Mouse (Mus musculus) embryonic facial prominence, embryonic 12.5 days (tissue): ENCODE results near the gene Aqp3. TPM values are rescaled to one million over a fixed set of nuclear protein-coding genes. Genes with fewer than 3 reads are reported as not detected.
A peak's percentile ranks its signal among the peaks of the same experiment; 100 is the strongest.

ENCODE experiments used
- ATAC-seq: fragments of 200-750 bp; cut with Nextera tagmentation; 2 replicates; pipeline ENCODE4 v1.8.0; 2017; ENCODE audit not compliant: insufficient number of reproducible peaks, insufficient read depth, low FRiP score, low TSS enrichment
- H3K27ac ChIP-seq: fragments of 300-500 bp; sonication (generic); 2 replicates; pipeline ENCODE4 v1.5.1; 2016; ENCODE audit warnings: mild to moderate bottlenecking
- H3K27me3 ChIP-seq: fragments of 300-500 bp; sonication (generic); 2 replicates; pipeline ENCODE4 v1.6.1; 2016; ENCODE audit warnings: mild to moderate bottlenecking, moderate library complexity
- H3K36me3 ChIP-seq: fragments of 300-500 bp; sonication (generic); 2 replicates; pipeline ENCODE4 v1.6.1; 2016; ENCODE audit warnings: mild to moderate bottlenecking
- H3K4me1 ChIP-seq: fragments of 300-500 bp; sonication (generic); 2 replicates; pipeline ENCODE4 v1.6.1; 2016
- H3K4me2 ChIP-seq: fragments of 300-500 bp; sonication (generic); replicated peaks from 2 replicates; pipeline ENCODE4 v1.6.1; 2016; ENCODE audit warnings: mild to moderate bottlenecking, moderate library complexity
- H3K4me3 ChIP-seq: fragments of 300-500 bp; sonication (generic); 2 replicates; pipeline ENCODE4 v1.5.1; 2016; ENCODE audit warnings: mild to moderate bottlenecking
- H3K9ac ChIP-seq: fragments of 300-500 bp; sonication (generic); 2 replicates; pipeline ENCODE4 v1.6.1; 2016; ENCODE audit warnings: mild to moderate bottlenecking, moderate library complexity
- H3K9me3 ChIP-seq: fragments of 300-500 bp; sonication (generic); 2 replicates; pipeline ENCODE4 v1.6.1; 2016; ENCODE audit warnings: mild to moderate bottlenecking, moderate library complexity
- WGBS: fragments of 180-500 bp; shearing (Covaris S2); methylation state at CpG from one replicate; pipeline ENCODE4 v1.1.7; 2016; 5-methylcytosine and 5-hydroxymethylcytosine counted together
- polyA plus RNA-seq: library from polyadenylated mRNA; unstranded; fragments of >200 nt; fragmentation: Nextera tagmentation; extraction: Ambion mirVana; gene quantifications from 2 replicates; pipeline ENCODE4 v1.2.1, GENCODE M21; 2016

Aqp3 gene
- polyA plus RNA-seq, 1 experiment from 2014 or later, result 2.1 TPM

DNA sequence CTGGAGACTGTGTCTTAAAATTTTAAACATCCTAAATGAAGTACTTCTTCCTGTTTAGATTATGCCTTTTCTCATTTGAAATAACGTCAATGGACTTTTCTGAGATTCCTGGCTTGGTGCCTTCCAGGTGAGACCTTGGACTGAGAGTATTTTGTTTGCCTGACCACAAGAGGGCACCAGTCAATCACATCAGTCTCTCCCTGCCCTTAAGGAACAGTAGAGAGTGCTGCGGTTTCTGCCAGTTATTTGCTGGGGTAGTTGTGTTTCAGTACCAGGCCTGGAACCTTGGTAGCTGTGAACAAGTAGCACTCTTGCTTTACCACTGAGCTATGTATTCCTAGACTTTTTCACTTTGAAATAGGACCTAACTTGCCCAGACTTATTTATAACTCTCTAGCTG, 31.4 kb upstream of the Aqp3 start:
- H3K9me3 ChIP-seq, result no peaks in the 10 kb centered on the region
- no peak overlapping the region for H3K4me2 ChIP-seq
- H3K4me3 ChIP-seq, result no peak overlapping the region
- 7% methylated on average over 2 of the region's 2 CpGs for WGBS
- H3K36me3 ChIP-seq, result no peaks in the 10 kb centered on the region
- 0 out of 2 replicates have a peak, but pooled peaks cover 1% of the 10 kb centered on the region for H3K4me1 ChIP-seq
- peak; percentile 53; the same call in 1 of the 2 replicates for ATAC-seq
- no peak overlapping the region for H3K9ac ChIP-seq
- H3K27me3 ChIP-seq, result no peaks in the 10 kb centered on the region
- H3K27ac ChIP-seq, result no peak overlapping the region

DNA sequence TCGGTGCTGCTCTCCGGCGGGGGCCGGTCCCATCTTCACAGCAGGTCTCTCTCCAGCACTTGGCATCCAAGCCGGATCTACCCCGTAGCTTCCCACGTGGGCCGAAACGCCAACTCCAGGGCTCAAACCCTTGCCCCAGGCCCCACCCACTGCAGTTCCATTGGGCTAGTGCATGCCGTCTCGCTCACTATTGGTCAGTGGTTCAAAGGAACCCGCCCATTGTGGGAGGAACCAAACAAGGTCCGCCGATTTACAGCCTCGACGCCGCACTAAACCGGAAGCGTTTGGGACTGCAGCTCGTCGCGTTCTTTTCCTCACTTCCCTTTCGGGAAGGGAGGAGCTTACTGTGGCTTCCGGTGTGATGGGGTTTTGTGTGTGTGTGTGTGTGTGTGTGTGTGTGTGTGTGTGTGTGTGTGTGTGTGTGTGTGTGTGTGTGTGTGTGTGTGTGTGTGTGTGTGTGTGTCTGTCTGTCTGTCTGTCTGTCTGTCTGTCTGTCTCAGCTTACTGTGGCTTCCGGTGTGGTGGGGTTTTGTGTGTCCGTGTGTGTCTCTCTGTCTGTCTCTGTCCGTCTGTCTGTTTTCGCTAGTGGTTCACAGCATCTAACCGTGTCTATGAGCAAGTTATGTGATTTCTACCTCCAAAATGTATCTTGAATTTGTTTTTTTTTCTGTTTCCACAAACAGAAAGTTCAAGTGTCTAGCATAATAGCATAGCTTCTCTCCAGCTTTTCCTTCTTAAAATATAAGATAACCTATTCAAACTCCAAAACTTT, 26.4 kb upstream of the Aqp3 start, which contains the start of gene Nol6:
Gene Nol6, minus strand, starts transcription at position 276 of the 772 bp plus-strand sequence.
- peak within 1 kb of the TSS; percentile 87 for H3K4me2 ChIP-seq
- 4% methylated on average over 28 of the region's 29 CpGs for WGBS
- peak within 1 kb of the TSS; percentile 70 for H3K4me3 ChIP-seq
- H3K9me3 ChIP-seq, result no peaks in the 10 kb centered on the region
- H3K27me3 ChIP-seq, result no peaks in the 10 kb centered on the region
- H3K4me1 ChIP-seq, result peaks cover 8% of the 10 kb centered on the region
- peak within 1 kb of the TSS; percentile 51 for H3K9ac ChIP-seq
- no peak within 1 kb of the TSS for H3K27ac ChIP-seq
- peak; percentile 99 for ATAC-seq
- H3K36me3 ChIP-seq, result peaks cover 35% of the 10 kb centered on the region

- ATAC-seq, result 0 out of 2 replicates have a peak, but pooled peaks have one; percentile 2
- no peaks in the 10 kb centered on the region for H3K9me3 ChIP-seq
- H3K27ac ChIP-seq, result no peak overlapping the region
- H3K9ac ChIP-seq, result no peak overlapping the region
- H3K4me1 ChIP-seq, result peaks cover 8% of the 10 kb centered on the region
- 71% methylated on average over 11 of the region's 11 CpGs for WGBS
- H3K36me3 ChIP-seq, result peaks cover 82% of the 10 kb centered on the region
- no peaks in the 10 kb centered on the region for H3K27me3 ChIP-seq
- no peak overlapping the region for H3K4me3 ChIP-seq
- no peak overlapping the region for H3K4me2 ChIP-seq
Observed at GRCm38 (mm10) chr4:41118706-41119292, 20.8 kb upstream of the Aqp3 start.

DNA sequence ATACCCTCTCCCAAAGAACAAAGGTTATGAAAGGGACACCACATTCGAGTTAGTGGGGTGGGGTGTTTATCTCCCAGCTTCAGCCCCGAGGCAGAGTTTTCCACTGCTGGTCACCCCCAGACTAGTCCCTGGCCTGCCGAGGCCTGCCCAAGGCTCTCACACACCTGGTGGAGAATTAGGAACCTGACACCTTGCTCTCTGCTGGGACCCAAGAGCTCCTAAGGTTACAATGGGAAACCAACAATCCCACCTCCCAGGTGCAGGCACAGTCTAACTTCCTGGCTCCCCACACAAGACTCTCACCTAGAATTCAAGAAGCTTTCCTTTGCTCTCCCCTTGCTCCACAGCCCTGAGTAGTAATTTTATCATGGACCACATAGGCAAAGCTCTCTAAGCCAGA, 18.8 kb upstream of the Aqp3 start:
- no peaks in the 10 kb centered on the region for H3K4me1 ChIP-seq
- no peak overlapping the region for H3K27ac ChIP-seq
- no peak overlapping the region for H3K4me3 ChIP-seq
- WGBS, result 68% methylated on average over 3 of the region's 3 CpGs
- H3K36me3 ChIP-seq, result peaks cover 72% of the 10 kb centered on the region
- no peak overlapping the region for H3K9ac ChIP-seq
- ATAC-seq, result peak; percentile 24; the same call in 1 of the 2 replicates
- no peaks in the 10 kb centered on the region for H3K9me3 ChIP-seq
- H3K4me2 ChIP-seq, result no peak overlapping the region
- no peaks in the 10 kb centered on the region for H3K27me3 ChIP-seq

- H3K27ac ChIP-seq, result no peak overlapping the region
- no peak for ATAC-seq
- H3K9ac ChIP-seq, result no peak overlapping the region
- peaks cover 62% of the 10 kb centered on the region for H3K36me3 ChIP-seq
- no peak overlapping the region for H3K4me2 ChIP-seq
- no peaks in the 10 kb centered on the region for H3K9me3 ChIP-seq
- WGBS, result 93% methylated on average over 15 of the region's 15 CpGs
- H3K27me3 ChIP-seq, result no peaks in the 10 kb centered on the region
- no peak overlapping the region for H3K4me3 ChIP-seq
- H3K4me1 ChIP-seq, result no peaks in the 10 kb centered on the region
Observed at GRCm38 (mm10) chr4:41115793-41116192, 17.8 kb upstream of the Aqp3 start.

DNA sequence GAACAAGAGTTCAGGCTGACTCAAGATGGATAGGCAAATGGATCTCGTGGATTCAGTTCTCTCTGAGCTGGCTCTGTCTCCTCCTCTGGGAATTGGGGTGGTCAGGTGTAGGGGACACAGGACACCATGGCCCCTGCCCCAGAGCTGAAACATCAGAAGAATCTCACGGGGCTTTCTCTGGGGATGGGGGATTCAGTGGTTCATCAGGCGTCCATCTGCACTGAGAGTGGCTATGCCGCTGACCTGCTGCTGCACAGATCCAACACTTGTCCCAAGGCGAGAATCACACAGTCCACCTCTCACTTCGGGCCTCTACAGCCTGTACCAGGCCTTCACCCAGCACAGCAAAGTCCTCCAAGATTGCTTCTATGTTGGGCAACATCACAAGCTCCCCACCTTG, 17.1 kb upstream of the Aqp3 start:
- Histone ChIP-seq H3K27me3 (no peaks in the 10 kb centered on the region), H3K36me3 (peaks cover 54% of the 10 kb centered on the region), H3K4me2 (no peak overlapping the region), H3K4me3 (no peak overlapping the region), H3K27ac (no peak overlapping the region), H3K9me3 (no peaks in the 10 kb centered on the region), H3K9ac (no peak overlapping the region), H3K4me1 (no peaks in the 10 kb centered on the region)
- 51% methylated on average over 6 of the region's 6 CpGs for WGBS
- ATAC-seq, result no peak

DNA sequence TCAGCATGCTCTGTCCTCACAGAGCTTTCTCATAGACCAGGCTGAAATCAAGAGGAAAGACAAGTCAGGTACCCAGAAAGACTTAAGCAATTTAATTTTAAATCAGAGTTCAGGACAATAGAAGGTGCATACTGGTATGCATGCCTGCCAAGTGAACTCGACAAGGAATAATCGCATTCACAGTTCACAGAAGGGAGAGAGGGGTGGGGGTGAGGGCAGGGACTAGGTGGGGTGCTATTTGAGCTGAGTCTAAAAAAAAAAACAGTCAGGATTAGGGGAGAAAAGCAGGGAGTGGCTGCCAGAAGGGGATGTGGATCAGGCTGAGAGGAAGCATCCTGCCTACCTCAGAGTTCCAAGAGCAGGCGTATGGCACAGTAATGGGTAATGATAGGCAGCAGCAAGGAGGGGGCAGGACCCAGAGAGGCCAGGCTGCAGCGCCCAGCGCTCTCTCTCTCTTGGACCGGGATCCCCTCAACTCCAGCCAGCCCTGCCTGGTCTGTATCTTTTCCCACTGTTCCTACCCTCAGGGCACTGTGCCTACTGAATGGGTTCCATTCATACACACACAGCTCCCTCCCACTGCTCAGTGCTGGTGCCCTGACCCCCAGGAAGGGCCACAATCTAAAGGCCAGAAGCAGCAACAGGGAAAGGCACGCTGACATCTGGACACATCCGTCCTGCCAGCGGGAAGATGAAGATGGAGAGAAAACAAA, 16.5 kb upstream of the Aqp3 start:
- H3K9ac ChIP-seq, result no peak overlapping the region
- H3K4me1 ChIP-seq, result no peaks in the 10 kb centered on the region
- H3K4me3 ChIP-seq, result no peak overlapping the region
- no peak overlapping the region for H3K27ac ChIP-seq
- H3K27me3 ChIP-seq, result no peaks in the 10 kb centered on the region
- no peak for ATAC-seq
- H3K36me3 ChIP-seq, result peaks cover 49% of the 10 kb centered on the region
- no peak overlapping the region for H3K4me2 ChIP-seq
- no peaks in the 10 kb centered on the region for H3K9me3 ChIP-seq
- WGBS, result 42% methylated on average over 9 of the region's 9 CpGs

DNA sequence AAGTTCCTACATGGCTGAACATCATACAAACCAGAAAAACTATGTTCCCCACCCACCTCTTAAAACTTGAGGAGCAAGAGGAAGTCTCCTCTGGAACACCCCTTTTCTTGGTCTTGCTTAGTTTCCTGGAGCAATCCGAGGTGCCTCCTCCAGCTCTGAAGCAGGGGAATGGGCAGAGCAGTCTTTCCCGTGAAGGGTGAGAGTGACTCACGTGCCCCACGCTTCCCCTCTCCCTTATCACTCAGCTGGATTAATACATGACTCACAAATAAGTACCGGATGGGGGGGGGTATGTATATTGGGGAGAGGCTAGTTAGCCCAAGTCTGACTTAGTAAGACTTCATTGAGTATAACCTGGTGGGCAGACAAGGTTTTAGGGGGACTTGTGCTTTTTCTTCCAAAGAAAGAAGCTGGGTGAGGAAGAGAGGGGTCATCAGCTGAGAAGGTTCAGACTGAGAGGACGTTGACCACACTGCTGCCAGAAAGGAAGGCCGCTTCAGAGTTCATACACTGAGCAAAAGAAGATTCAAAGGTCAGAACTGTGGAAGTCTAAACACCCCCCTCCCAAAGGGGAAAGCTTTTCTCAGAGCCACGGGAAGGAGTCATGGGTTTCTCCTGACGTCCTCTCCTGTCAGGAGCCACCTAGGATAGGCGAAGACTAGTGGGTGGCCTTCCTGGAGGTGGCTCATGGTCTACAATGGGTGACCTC, 10.9 kb upstream of the Aqp3 start:
- H3K9ac ChIP-seq, result no peak overlapping the region
- H3K4me3 ChIP-seq, result no peak overlapping the region
- H3K4me2 ChIP-seq, result no peak overlapping the region
- no peaks in the 10 kb centered on the region for H3K27me3 ChIP-seq
- WGBS, result 82% methylated on average over 10 of the region's 10 CpGs
- H3K4me1 ChIP-seq, result no peaks in the 10 kb centered on the region
- ATAC-seq, result no peak
- no peaks in the 10 kb centered on the region for H3K36me3 ChIP-seq
- no peak overlapping the region for H3K27ac ChIP-seq
- no peaks in the 10 kb centered on the region for H3K9me3 ChIP-seq

DNA sequence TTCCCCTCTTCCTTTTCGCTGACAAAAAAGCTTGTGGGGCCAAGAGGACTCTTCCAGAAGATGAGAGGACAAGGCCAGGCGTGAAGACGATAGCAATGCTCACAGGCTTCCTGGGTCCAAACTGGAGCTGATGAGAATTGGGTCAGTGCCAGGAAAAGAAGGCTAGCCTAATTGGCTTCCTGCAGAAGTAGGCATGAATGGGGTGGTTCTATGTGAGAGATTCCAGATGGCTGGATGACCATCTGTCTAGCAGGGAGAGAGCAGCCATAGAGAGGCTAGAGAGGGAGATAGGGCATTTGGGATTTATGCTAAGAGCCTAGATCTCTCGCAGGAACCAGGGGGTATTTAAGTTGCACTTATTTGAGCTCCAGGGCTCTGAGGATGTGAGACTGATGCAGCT, 9.5 kb upstream of the Aqp3 start:
- Histone ChIP-seq H3K9me3 (no peaks in the 10 kb centered on the region), H3K9ac (no peak overlapping the region), H3K27ac (no peak overlapping the region), H3K4me1 (no peaks in the 10 kb centered on the region), H3K4me2 (no peak overlapping the region), H3K4me3 (no peak overlapping the region), H3K36me3 (no peaks in the 10 kb centered on the region), H3K27me3 (no peaks in the 10 kb centered on the region)
- no peak for ATAC-seq
- WGBS, result 72% methylated on average over 4 of the region's 4 CpGs

DNA sequence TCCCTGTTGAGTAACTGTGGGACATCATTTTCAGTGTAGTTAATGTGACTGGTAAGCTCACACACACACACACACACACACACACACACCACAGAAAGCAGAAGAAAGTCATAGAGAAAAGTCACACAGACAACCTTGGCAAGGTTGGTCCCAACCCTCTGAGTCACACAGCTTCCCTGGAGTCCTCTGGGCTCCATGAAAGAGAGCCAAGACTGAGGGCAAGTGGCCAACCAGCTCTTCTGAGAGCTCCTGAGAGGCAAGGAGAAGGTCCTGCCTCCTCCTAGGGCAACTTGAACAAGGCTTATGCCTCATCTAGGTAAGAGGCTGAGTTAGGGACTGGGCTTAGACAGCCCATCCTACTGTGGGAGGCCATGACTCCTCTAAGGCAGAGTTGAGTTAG, 4.9 kb upstream of the Aqp3 start:
- Histone ChIP-seq H3K9me3 (no peaks in the 10 kb centered on the region), H3K27ac (no peak overlapping the region), H3K4me3 (no peak overlapping the region), H3K9ac (no peak overlapping the region), H3K4me1 (peaks cover 8% of the 10 kb centered on the region; the same call in 1 of the 2 replicates), H3K36me3 (no peaks in the 10 kb centered on the region), H3K4me2 (no peak overlapping the region), H3K27me3 (peaks cover 12% of the 10 kb centered on the region)
- no peak for ATAC-seq

DNA sequence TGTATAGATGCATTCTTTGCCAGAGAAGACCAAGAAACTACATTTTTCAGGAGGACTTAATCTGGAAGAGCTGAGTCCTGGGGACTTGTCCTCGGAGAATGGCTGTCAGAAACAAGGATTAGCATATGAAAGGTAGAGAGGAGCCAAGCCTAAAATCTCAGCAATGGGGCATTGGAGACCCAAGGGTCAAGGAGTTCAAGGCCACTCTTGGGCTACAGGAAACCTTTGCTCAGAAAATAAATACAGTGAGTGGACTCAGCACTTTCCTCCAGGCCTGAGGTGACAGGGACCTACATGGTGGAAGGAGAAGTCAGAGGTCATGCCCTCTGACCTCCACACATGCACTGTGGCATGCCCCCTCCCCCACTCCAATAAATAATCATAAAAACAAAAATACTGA, 3.0 kb upstream of the Aqp3 start:
- no peak overlapping the region for H3K4me3 ChIP-seq
- peaks cover 10% of the 10 kb centered on the region; the same call in 1 of the 2 replicates for H3K4me1 ChIP-seq
- H3K9ac ChIP-seq, result no peak overlapping the region
- H3K27ac ChIP-seq, result no peak overlapping the region
- ATAC-seq, result no peak
- 61% methylated on average over 1 of the region's 1 CpGs for WGBS
- no peaks in the 10 kb centered on the region for H3K9me3 ChIP-seq
- no peaks in the 10 kb centered on the region for H3K36me3 ChIP-seq
- H3K4me2 ChIP-seq, result no peak overlapping the region
- peaks cover 31% of the 10 kb centered on the region for H3K27me3 ChIP-seq
